Mouse (Mus musculus) heart, embryonic 14.5 days (tissue): ENCODE data around the gene Gm15155. TPM values are rescaled to one million over a fixed set of nuclear protein-coding genes. Genes with fewer than 3 reads are reported as not detected.
"Not testable (repeated sequence)": the region's sequence is repeated elsewhere in the genome, so short reads cannot be mapped to it uniquely, and the experiment has no call there.

Source experiments
- ATAC-seq: fragments of 200-750 bp; cut with Nextera tagmentation; 2 replicates; pipeline ENCODE4 v1.8.0; 2017; ENCODE audit warnings: low read depth, moderate TSS enrichment; ENCODE audit not compliant: insufficient number of reproducible peaks, insufficient read depth, low FRiP score
- H3K27ac ChIP-seq, 2 experiments: fragments of 200-500 bp in 1 of 2; fragments of 300-500 bp in 1 of 2; sonication (generic) in 1 of 2; replicated peaks in 1 of 2; 2 replicates each; pipeline ENCODE4 v1.5.1; 2012 to 2014; ENCODE audit warnings: low read depth in 2 of 2, low read length in 2 of 2, control low read depth in 1 of 2, mild to moderate bottlenecking in 1 of 2, mixed read lengths in 1 of 2; ENCODE audit not compliant: control insufficient read depth in 1 of 2, insufficient read depth in 1 of 2
- H3K27me3 ChIP-seq: fragments of 300-500 bp; sonication (generic); 2 replicates; pipeline ENCODE4 v1.6.1; 2014; ENCODE audit warnings: mild to moderate bottlenecking, low read length, control low read depth; ENCODE audit not compliant: control insufficient read depth, insufficient read depth
- H3K36me3 ChIP-seq: fragments of 300-500 bp; sonication (generic); 2 replicates; pipeline ENCODE4 v1.6.1; 2014; ENCODE audit warnings: mild to moderate bottlenecking, control low read depth, low read length, mixed read lengths; ENCODE audit not compliant: control insufficient read depth, insufficient read depth
- H3K4me1 ChIP-seq, 2 experiments: fragments of 200-500 bp in 1 of 2; fragments of 300-500 bp in 1 of 2; sonication (generic) in 1 of 2; 2 replicates each; pipeline ENCODE4 v1.6.1; 2012 to 2014; ENCODE audit warnings: low read length in 2 of 2, control low read depth in 1 of 2, mixed read lengths in 1 of 2; ENCODE audit not compliant: control insufficient read depth in 2 of 2, insufficient read depth in 2 of 2
- H3K4me2 ChIP-seq: fragments of 300-500 bp; sonication (generic); 2 replicates; pipeline ENCODE4 v1.6.1; 2014; ENCODE audit warnings: mild to moderate bottlenecking, low read length
- H3K4me3 ChIP-seq, 2 experiments: fragments of 200-500 bp in 1 of 2; fragments of 300-500 bp in 1 of 2; sonication (generic) in 1 of 2; 2 replicates each; pipeline ENCODE4 v1.5.1; 2012 to 2014; ENCODE audit warnings: low read length in 2 of 2, mild to moderate bottlenecking in 2 of 2, control low read depth in 1 of 2, low read depth in 1 of 2, moderate library complexity in 1 of 2; ENCODE audit not compliant: control insufficient read depth in 1 of 2, insufficient read depth in 1 of 2
- H3K9ac ChIP-seq: fragments of 300-500 bp; sonication (generic); 2 replicates; pipeline ENCODE4 v1.6.1; 2014; ENCODE audit warnings: mild to moderate bottlenecking, low read length
- H3K9me3 ChIP-seq: fragments of 300-500 bp; sonication (generic); 2 replicates; pipeline ENCODE4 v1.6.1; 2016; ENCODE audit warnings: low read length, control low read depth; ENCODE audit not compliant: control insufficient read depth
- WGBS: fragments of 180-500 bp; shearing (Covaris S2); extraction: QIAGEN DNeasy Blood & Tissue Kit; methylation state at CpG from one replicate; pipeline ENCODE4 v1.1.7; 2014; 5-methylcytosine and 5-hydroxymethylcytosine counted together
- polyA plus RNA-seq: library from polyadenylated mRNA; unstranded; fragments of >200 nt; fragmentation: Nextera tagmentation; extraction: Ambion mirVana; gene quantifications from 2 replicates; pipeline ENCODE4 v1.2.1, GENCODE M21; 2014

Gm15155 gene
- polyA plus RNA-seq, 1 experiment from 2014 or later: not detected

- 53% methylated on average over 1 of the region's 1 CpGs for WGBS
- no peak overlapping the region for H3K4me2 ChIP-seq
These were observed 33.4 kb downstream of the Gm15155 start for GRCm38 (mm10) chrX:155657971-155658370.

GRCm38 (mm10) chrX:155690440-155690839, 65.9 kb downstream of the Gm15155 start:
- not testable (repeated sequence) for ATAC-seq, H3K27ac ChIP-seq, H3K4me2 ChIP-seq, H3K27me3 ChIP-seq, H3K4me1 ChIP-seq, H3K9ac ChIP-seq, H3K36me3 ChIP-seq, H3K4me3 ChIP-seq, H3K9me3 ChIP-seq
- 65% methylated on average over 1 of the region's 1 CpGs for WGBS

More at GRCm38 (mm10) chrX:155657971-155658370, 33.4 kb downstream of the Gm15155 start:
- Histone ChIP-seq H3K36me3 (no peaks in the 10 kb centered on the region), H3K4me3 (no peak overlapping the region), H3K9me3 (no peaks in the 10 kb centered on the region), H3K9ac (no peak overlapping the region), H3K27me3 (no peaks in the 10 kb centered on the region), H3K4me1 (no peaks in the 10 kb centered on the region), H3K27ac (no peak overlapping the region)
- no peak for ATAC-seq

- WGBS: 71% methylated on average over 3 of the region's 3 CpGs
- no peaks in the 10 kb centered on the region for H3K36me3 ChIP-seq
- H3K4me1 ChIP-seq: no peaks in the 10 kb centered on the region
- H3K4me2 ChIP-seq: no peak overlapping the region
- no peak overlapping the region for H3K9ac ChIP-seq
- H3K9me3 ChIP-seq: no peaks in the 10 kb centered on the region
- no peak for ATAC-seq
- H3K27ac ChIP-seq: no peak overlapping the region
- no peaks in the 10 kb centered on the region for H3K27me3 ChIP-seq
- no peak overlapping the region for H3K4me3 ChIP-seq
These were observed 99.6 kb downstream of the Gm15155 start for GRCm38 (mm10) chrX:155724157-155724556.

- Histone ChIP-seq H3K4me3 (no peak overlapping the region), H3K36me3 (no peaks in the 10 kb centered on the region), H3K4me2 (no peak overlapping the region), H3K9ac (no peak overlapping the region), H3K4me1 (no peaks in the 10 kb centered on the region), H3K27ac (no peak overlapping the region), H3K9me3 (no peaks in the 10 kb centered on the region), H3K27me3 (no peaks in the 10 kb centered on the region)
- WGBS: 71% methylated on average over 1 of the region's 1 CpGs
- ATAC-seq: no peak
These were observed 103.8 kb downstream of the Gm15155 start for GRCm38 (mm10) chrX:155728387-155728786.

GRCm38 (mm10) chrX:155888118-155888517, 263.6 kb downstream of the Gm15155 start:
- Histone ChIP-seq H3K9ac (no peak overlapping the region), H3K27ac (no peak overlapping the region), H3K9me3 (no peaks in the 10 kb centered on the region), H3K36me3 (no peaks in the 10 kb centered on the region), H3K27me3 (no peaks in the 10 kb centered on the region), H3K4me3 (no peak overlapping the region), H3K4me1 (no peaks in the 10 kb centered on the region), H3K4me2 (no peak overlapping the region)
- 61% methylated on average over 1 of the region's 1 CpGs for WGBS
- no peak for ATAC-seq

GRCm38 (mm10) chrX:155900040-155900439, 275.5 kb downstream of the Gm15155 start:
- ATAC-seq: no peak
- 60% methylated on average over 1 of the region's 1 CpGs for WGBS
- no peak overlapping the region for H3K27ac ChIP-seq

GRCm38 (mm10) chrX:155901742-155902141, 277.2 kb downstream of the Gm15155 start:
- ATAC-seq: no peak

More at GRCm38 (mm10) chrX:155900040-155900439, 275.5 kb downstream of the Gm15155 start:
- no peaks in the 10 kb centered on the region for H3K4me1 ChIP-seq
- H3K9me3 ChIP-seq: no peaks in the 10 kb centered on the region
- no peaks in the 10 kb centered on the region for H3K36me3 ChIP-seq
- no peaks in the 10 kb centered on the region for H3K27me3 ChIP-seq
- H3K4me2 ChIP-seq: no peak overlapping the region
- no peak overlapping the region for H3K4me3 ChIP-seq
- no peak overlapping the region for H3K9ac ChIP-seq

GRCm38 (mm10) chrX:155903108-155903507, 278.6 kb downstream of the Gm15155 start:
- ATAC-seq: no peak
- no peaks in the 10 kb centered on the region for H3K36me3 ChIP-seq
- H3K4me1 ChIP-seq: no peaks in the 10 kb centered on the region
- no peak overlapping the region for H3K9ac ChIP-seq
- WGBS: 37% methylated on average over 1 of the region's 1 CpGs
- no peaks in the 10 kb centered on the region for H3K9me3 ChIP-seq
- no peak overlapping the region for H3K27ac ChIP-seq
- no peak overlapping the region for H3K4me2 ChIP-seq
- H3K27me3 ChIP-seq: no peaks in the 10 kb centered on the region
- H3K4me3 ChIP-seq: no peak overlapping the region

More at GRCm38 (mm10) chrX:155901742-155902141, 277.2 kb downstream of the Gm15155 start:
- Histone ChIP-seq H3K36me3 (no peaks in the 10 kb centered on the region), H3K9ac (no peak overlapping the region), H3K4me1 (no peaks in the 10 kb centered on the region), H3K4me3 (no peak overlapping the region), H3K27me3 (no peaks in the 10 kb centered on the region), H3K9me3 (no peaks in the 10 kb centered on the region), H3K4me2 (no peak overlapping the region), H3K27ac (no peak overlapping the region)
